In genomic region chr2:57238614-57239165, GRCm38 (mm10) we compare ENCODE assay signal across 8 mouse cellular contexts. TPM values are rescaled to one million over a fixed set of nuclear protein-coding genes. Genes with fewer than 3 reads are reported as not detected.
A peak's percentile ranks its signal among the peaks of the same experiment; 100 is the strongest.
DNase-seq lines count a peak whose midpoint lies in the region; ATAC-seq lines count a peak whose summit lies in the region.

No protein-coding gene starts in this region.

- no peaks in the 10 kb centered on the region for H3K27me3 ChIP-seq in heart, embryonic 12.5 days (replicated peaks)
- H3K27me3 ChIP-seq in intestine, embryonic 15.5 days (replicated peaks), result no peaks in the 10 kb centered on the region
- peaks cover 31% of the 10 kb centered on the region for H3K27me3 ChIP-seq in midbrain, embryonic 12.5 days

- H3K4me2 ChIP-seq in heart, embryonic 12.5 days, result peak overlapping the region; percentile 80
- peak overlapping the region; percentile 93 for H3K4me2 ChIP-seq in intestine, embryonic 15.5 days (replicated peaks)
- H3K4me2 ChIP-seq in midbrain, embryonic 12.5 days (replicated peaks), result peak overlapping the region; percentile 81

- H3K4me1 ChIP-seq in heart, embryonic 12.5 days (replicated peaks), result 0 out of 2 replicates have a peak, but pooled peaks cover 2% of the 10 kb centered on the region
- peaks cover 7% of the 10 kb centered on the region; the same call in 1 of the 2 replicates for H3K4me1 ChIP-seq in intestine, embryonic 15.5 days (replicated peaks)
- H3K4me1 ChIP-seq in midbrain, embryonic 12.5 days, result peaks cover 12% of the 10 kb centered on the region

- no peaks in the 10 kb centered on the region for H3K36me3 ChIP-seq in heart, embryonic 12.5 days
- no peaks in the 10 kb centered on the region for H3K36me3 ChIP-seq in intestine, embryonic 15.5 days
- H3K36me3 ChIP-seq in midbrain, embryonic 12.5 days, result no peaks in the 10 kb centered on the region

- H3K9ac ChIP-seq in heart, embryonic 12.5 days, result peak overlapping the region; percentile 86
- peak overlapping the region; percentile 81 for H3K9ac ChIP-seq in intestine, embryonic 15.5 days
- peak overlapping the region; percentile 72 for H3K9ac ChIP-seq in midbrain, embryonic 12.5 days (replicated peaks)

- no peaks in the 10 kb centered on the region for H3K9me3 ChIP-seq in heart, embryonic 12.5 days (replicated peaks)
- no peaks in the 10 kb centered on the region for H3K9me3 ChIP-seq in intestine, embryonic 15.5 days
- no peaks in the 10 kb centered on the region for H3K9me3 ChIP-seq in midbrain, embryonic 12.5 days

- intact Hi-C loops in left cerebral cortex, postnatal 14 days (cut with DNase I), result loop anchor here (10.0 kb wide), 1 partner anchor 114 kb away; the partner anchor contains the start of gene Nr4a2

- 4% methylated on average over 17 of the region's 17 CpGs for WGBS in heart, embryonic 12.5 days
- WGBS in intestine, embryonic 15.5 days, result 6% methylated on average over 17 of the region's 17 CpGs
- WGBS in midbrain, embryonic 12.5 days, result 1% methylated on average over 17 of the region's 17 CpGs

- ATAC-seq in heart, embryonic 12.5 days (ENCODE audit: insufficient number of reproducible peaks, low FRiP score), result no peak
- ATAC-seq in erythroblast, adult 5-6 weeks (replicated peaks; ENCODE audit: low FRiP score, poor library complexity, severe bottlenecking), result peak; percentile 38
- peak; percentile 63 for ATAC-seq in intestine, embryonic 15.5 days
- no peak for ATAC-seq in midbrain, embryonic 12.5 days (ENCODE audit: low FRiP score, low read depth)

- DNase-seq in heart, adult 11 months, result no peak
- DNase-seq in ES-CJ7 (ENCODE audit: low read depth, low spot score), result peak; percentile 91
- peak; percentile 66 to 74 for DNase-seq in thymus, postnatal 10 days (ENCODE audit: low spot score in 2 of 2)
- DNase-seq in left cerebral cortex, postnatal 14 days (ENCODE audit: low spot score in 2 of 2), result no peak

- H3K4me3 ChIP-seq in heart, embryonic 12.5 days, result peak overlapping the region; percentile 88
- peak overlapping the region; percentile 72 for H3K4me3 ChIP-seq in intestine, embryonic 15.5 days (replicated peaks)
- peak overlapping the region; percentile 67 for H3K4me3 ChIP-seq in midbrain, embryonic 12.5 days

- no peak overlapping the region for H3K27ac ChIP-seq in heart, embryonic 12.5 days (ENCODE audit: poor library complexity, severe bottlenecking)
- H3K27ac ChIP-seq in intestine, embryonic 15.5 days, result peak overlapping the region; percentile 91
- H3K27ac ChIP-seq in midbrain, embryonic 12.5 days (replicated peaks), result no peak overlapping the region

RNA-seq across cellular contexts. Expression of gene Gpd2, which starts 1.3 kb away (rescaled TPM):
- 14.9 and 16.6 TPM in 2 replicates for polyA plus RNA-seq in heart, embryonic 12.5 days (2016; fragmentation: Nextera tagmentation; extraction: Ambion mirVana)
- 9.4 and 11.3 TPM in 2 replicates for total RNA-seq in erythroblast, adult 5-6 weeks (2015; ENCODE audit: low replicate concordance)
- total RNA-seq in erythroblast, adult 5-6 weeks (2017; ENCODE audit: low replicate concordance), result 7.7 and 11.4 TPM in 2 replicates
- 21.0 and 22.2 TPM in 2 replicates for polyA plus RNA-seq in intestine, embryonic 15.5 days (2015; fragmentation: Nextera tagmentation; extraction: Ambion mirVana)
- 11.4 TPM in 2 replicates for polyA plus RNA-seq in midbrain, embryonic 12.5 days (2016; fragmentation: Nextera tagmentation; extraction: Ambion mirVana)
- total RNA-seq in left cerebral cortex, postnatal 14 days (2021), result 100 to 1,000 TPM; 106 to 114 TPM

Comparison
In these comparisons a context has a peak if more than half of its experiments do, and no peak if none do; other contexts are left out.
1. ATAC-seq: peak in erythroblast, adult 5-6 weeks (single experiment) and intestine, embryonic 15.5 days (single experiment); none in heart, embryonic 12.5 days (single experiment) and midbrain, embryonic 12.5 days (single experiment).
2. DNase-seq: peak in ES-CJ7 (single experiment) and thymus, postnatal 10 days (2 of 2); none in heart, adult 11 months (single experiment) and left cerebral cortex, postnatal 14 days (0 of 2).
3. Peak in every context shown above with its lines, with median percentiles within 50 percentile points of each other: H3K4me2 ChIP-seq, H3K4me3 ChIP-seq and H3K9ac ChIP-seq.